In the genomic region with DNA sequence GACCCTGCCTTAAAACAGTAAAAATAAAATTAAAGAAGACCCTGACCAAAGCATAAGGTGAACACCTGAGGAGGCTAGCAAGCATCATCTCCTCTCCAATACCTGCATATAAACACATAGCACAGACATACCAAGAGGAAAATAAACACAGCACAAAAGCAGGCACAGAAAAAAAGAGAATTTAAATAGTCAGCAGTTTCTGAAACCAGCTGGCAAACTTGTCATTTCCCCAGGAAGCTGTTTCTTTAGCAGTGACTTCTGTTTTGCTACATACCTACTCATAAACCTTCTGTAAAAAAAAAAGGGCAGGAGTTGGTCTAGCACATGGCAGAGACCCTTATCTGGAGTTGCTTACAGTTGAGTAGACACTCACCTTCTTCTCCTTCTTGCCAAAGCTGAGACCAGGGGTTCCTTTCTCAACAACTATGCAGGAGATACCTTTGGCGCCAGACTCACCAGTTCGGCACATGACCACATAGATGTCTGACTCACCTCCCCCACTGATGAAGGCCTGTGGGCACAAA, we compare ENCODE assay signal across 27 mouse cellular contexts. TPM values are rescaled to one million over a fixed set of nuclear protein-coding genes. Genes with fewer than 3 reads are reported as not detected.
DNase-seq lines count a peak whose midpoint lies in the region; ATAC-seq and TF ChIP-seq lines count a peak whose summit lies in the region.
"Had no signal": no experiment of that assay in that cellular context is flagged by ENCODE, and none has a peak within 500 bp of the region (broad histone marks: within the 10 kb centered on the region; RNA-seq: fewer than 3 reads in every experiment).

No protein-coding gene starts in this region.

- no peaks in the 10 kb centered on the region for H3K9me3 ChIP-seq in stomach, embryonic 16.5 days (replicated peaks; ENCODE audit: control insufficient read depth, low read length)
- no peaks in the 10 kb centered on the region for H3K9me3 ChIP-seq in stomach, postnatal 0 days (ENCODE audit: control insufficient read depth, low read length)
- H3K9me3 ChIP-seq in MEL (replicated peaks; ENCODE audit: insufficient read depth, low read length): no peaks in the 10 kb centered on the region
- H3K9me3 ChIP-seq: embryonic facial prominence, embryonic 13.5 days; embryonic facial prominence, embryonic 15.5 days; forebrain, embryonic 10.5 days; forebrain, embryonic 12.5 days had no signal

- H3K4me1 ChIP-seq in stomach, embryonic 16.5 days (ENCODE audit: control insufficient read depth, insufficient read depth, low read length): no peaks in the 10 kb centered on the region
- H3K4me1 ChIP-seq in stomach, postnatal 0 days (replicated peaks; ENCODE audit: control insufficient read depth, insufficient read depth): no peaks in the 10 kb centered on the region
- peaks cover 7 to 13% of the 10 kb centered on the region in 2 experiments for H3K4me1 ChIP-seq in MEL (ENCODE audit: control insufficient read depth in 1 of 2, insufficient read depth in 2 of 2, low read length in 2 of 2)
- H3K4me1 ChIP-seq: embryonic facial prominence, embryonic 13.5 days; embryonic facial prominence, embryonic 15.5 days; forebrain, embryonic 10.5 days; forebrain, embryonic 12.5 days had no signal

- H3K36me3 ChIP-seq in stomach, embryonic 16.5 days (ENCODE audit: control insufficient read depth, insufficient read depth, low read length): peaks cover 20% of the 10 kb centered on the region
- peaks cover 20% of the 10 kb centered on the region for H3K36me3 ChIP-seq in stomach, postnatal 0 days (ENCODE audit: control insufficient read depth, insufficient read depth, low read length)
- H3K36me3 ChIP-seq in MEL (ENCODE audit: control insufficient read depth in 1 of 2, insufficient read depth in 2 of 2, low read length in 2 of 2) (peaks cover 6 to 16% of the 10 kb centered on the region in 2 experiments), macrophage (ENCODE audit: inconsistent target) (peaks cover 23% of the 10 kb centered on the region)

- TF ChIP-seq CTCF in stomach, postnatal 0 days (IDR thresholded peaks at IDR 0.05; ENCODE audit: low read depth): no peak
- TF ChIP-seq CTCF in MEL (IDR thresholded peaks at IDR 0.05 in 2 of 3, conservative IDR thresholded peaks at IDR 0.05 in 1 of 3; ENCODE audit: control insufficient read depth in 1 of 3, insufficient read depth in 1 of 3, low read depth in 2 of 3, low read length in 3 of 3, poor library complexity in 1 of 3, severe bottlenecking in 1 of 3): no peak

- no peak overlapping the region for H3K4me3 ChIP-seq in stomach, embryonic 16.5 days (replicated peaks; ENCODE audit: low read length)
- H3K4me3 ChIP-seq in stomach, postnatal 0 days (ENCODE audit: low read depth, low read length): no peak overlapping the region
- H3K4me3 ChIP-seq in MEL (ENCODE audit: control insufficient read depth in 1 of 2, insufficient read depth in 1 of 2, low read depth in 2 of 2, low read length in 2 of 2): no peak overlapping the region
- H3K4me3 ChIP-seq in macrophage (ENCODE audit: inconsistent target): no peak overlapping the region
- H3K4me3 ChIP-seq: embryonic facial prominence, embryonic 13.5 days; embryonic facial prominence, embryonic 15.5 days; erythroblast, embryonic 14.5 days; forebrain, embryonic 10.5 days; forebrain, embryonic 12.5 days had no signal

- no peaks in the 10 kb centered on the region for H3K27me3 ChIP-seq in stomach, embryonic 16.5 days (ENCODE audit: control insufficient read depth, insufficient read depth, low read length)
- no peaks in the 10 kb centered on the region for H3K27me3 ChIP-seq in stomach, postnatal 0 days (ENCODE audit: control insufficient read depth, insufficient read depth, low read length)
- no peaks in the 10 kb centered on the region for H3K27me3 ChIP-seq in MEL (ENCODE audit: control insufficient read depth in 1 of 2, insufficient read depth in 2 of 2, low read length in 2 of 2)
- H3K27me3 ChIP-seq: embryonic facial prominence, embryonic 13.5 days; embryonic facial prominence, embryonic 15.5 days; forebrain, embryonic 12.5 days; Patski had no signal

- DNase-seq in stomach, postnatal 0 days (ENCODE audit: low spot score): no peak
- DNase-seq in MEL (ENCODE audit: low read depth, low spot score): peak; percentile 17
- no peak for DNase-seq in thymus, postnatal 10 days (ENCODE audit: low spot score in 2 of 2)
- no peak for DNase-seq in ovary, adult 18-20 months (ENCODE audit: low spot score)
- DNase-seq: adrenal gland, adult 8-10 months; adrenal gland, postnatal 14 days; adrenal gland, postnatal 36 days; B cell, adult 2 months; cerebellum, adult 11 months; cerebellum, adult 18-20 months; cerebellum, adult 8-10 months; cerebellum, adult 9-11 months; cerebellum, postnatal 14 days; cerebellum, postnatal 36 days; embryo, embryonic 11 days had no signal

- no peak for TF ChIP-seq EP300 in stomach, postnatal 0 days (optimal IDR thresholded peaks at IDR 0.05)
- no peak for TF ChIP-seq EP300 in MEL (IDR thresholded peaks at IDR 0.05; ENCODE audit: low read depth in 1 of 2, low read length in 2 of 2)

- TF ChIP-seq POLR2A in MEL (IDR thresholded peaks at IDR 0.05; ENCODE audit: control insufficient read depth in 1 of 2, insufficient read depth in 1 of 2, low read depth in 1 of 2, low read length in 2 of 2, poor library complexity in 1 of 2): no peak

- ATAC-seq in stomach, embryonic 16.5 days (ENCODE audit: insufficient read depth, low FRiP score): peak; percentile 29; the same call in 1 of the 2 replicates
- ATAC-seq in stomach, postnatal 0 days (ENCODE audit: low FRiP score, low TSS enrichment): no peak; the same call in 1 of the 2 replicates
- no peak for ATAC-seq in megakaryocyte progenitor cell, adult 5-6 weeks (replicated peaks; ENCODE audit: poor library complexity)
- ATAC-seq: activated CD4-positive, CD25-positive, alpha-beta regulatory T cell, adult 4 months; forebrain, embryonic 14.5 days; forebrain, embryonic 16.5 days; Patski had no signal

- H3K4me2 ChIP-seq in stomach, embryonic 16.5 days (ENCODE audit: low read depth, low read length): no peak overlapping the region
- H3K4me2 ChIP-seq in stomach, postnatal 0 days (replicated peaks; ENCODE audit: low read depth): no peak overlapping the region
- H3K4me2 ChIP-seq: embryonic facial prominence, embryonic 13.5 days; embryonic facial prominence, embryonic 15.5 days; forebrain, embryonic 12.5 days had no signal

- 0 out of 2 replicates have a peak overlapping the region, but pooled peaks have one; percentile 3 for H3K27ac ChIP-seq in stomach, embryonic 16.5 days (ENCODE audit: low read length)
- no peak overlapping the region for H3K27ac ChIP-seq in stomach, postnatal 0 days (replicated peaks)
- H3K27ac ChIP-seq in MEL (ENCODE audit: control insufficient read depth, low read depth, low read length) (no peak overlapping the region), macrophage (peak overlapping the region; percentile 24)
- H3K27ac ChIP-seq: embryonic facial prominence, embryonic 13.5 days; embryonic facial prominence, embryonic 15.5 days; forebrain, embryonic 10.5 days; forebrain, embryonic 12.5 days had no signal

- TF ChIP-seq RAD21 in MEL (IDR thresholded peaks at IDR 0.05; ENCODE audit: low read depth, low read length): no peak

- H3K79me2 ChIP-seq in MEL (ENCODE audit: control insufficient read depth, insufficient read depth, low read length, poor library complexity) (no peaks in the 10 kb centered on the region), macrophage (ENCODE audit: inconsistent target) (no peaks in the 10 kb centered on the region)

- WGBS in stomach, embryonic 16.5 days: 85% methylated on average over 2 of the region's 2 CpGs
- WGBS in stomach, postnatal 0 days: 64% methylated on average over 2 of the region's 2 CpGs
- WGBS in macrophage (ENCODE audit: missing documents): 90% methylated on average over 2 of the region's 2 CpGs

- no peak overlapping the region for H3K9ac ChIP-seq in stomach, embryonic 16.5 days (ENCODE audit: low read length)
- no peak overlapping the region for H3K9ac ChIP-seq in stomach, postnatal 0 days (ENCODE audit: low read length)
- no peak overlapping the region for H3K9ac ChIP-seq in MEL (ENCODE audit: control insufficient read depth, low read depth, low read length, poor library complexity, severe bottlenecking)
- H3K9ac ChIP-seq: embryonic facial prominence, embryonic 13.5 days; embryonic facial prominence, embryonic 15.5 days; forebrain, embryonic 12.5 days had no signal

RNA-seq across cellular contexts. Expression of a gene that starts 14.2 kb away (rescaled TPM):
- polyA plus RNA-seq in stomach, embryonic 16.5 days (2015; fragmentation: Nextera tagmentation; extraction: Ambion mirVana): 51.3 and 56.5 TPM in 2 replicates
- 37.8 and 42.9 TPM in 2 replicates for polyA plus RNA-seq in stomach, postnatal 0 days (2015; fragmentation: Nextera tagmentation; extraction: Ambion mirVana)
- total RNA-seq in MEL (2012; rRNA removed): 16.7 and 17.6 TPM in 2 replicates
- polyA plus RNA-seq in MEL (2012; ENCODE audit: insufficient read depth in 1 of 2, insufficient read length in 2 of 2, low read depth in 1 of 2, low replicate concordance in 2 of 2, missing spikeins in 1 of 2) (10 to 100 TPM in 1 of 2 experiments, not detected in 1; 22.7 TPM), macrophage (2018) (11.5 to 22.4 TPM (median 17.3 TPM) in 3 replicates)
- 10 to 100 TPM; 15.6 to 92.1 (median 44.0) TPM for total RNA-seq in macrophage (2018; cell fraction: chromatin; rRNA removed)
- 10 to 100 TPM in 23 of 26 experiments, 1 to 10 TPM in 3; 8.0 to 20.6 (median 15.5) TPM for total RNA-seq in macrophage (2018; cell fraction: cytosol; rRNA removed)
- total RNA-seq in macrophage (2018; cell fraction: nucleus; rRNA removed): 10 to 100 TPM; 10.3 to 56.0 (median 24.4) TPM
- 19.6 and 24.6 TPM in 2 replicates for total RNA-seq in megakaryocyte progenitor cell, adult 5-6 weeks (2015)
- total RNA-seq in megakaryocyte progenitor cell, adult 5-6 weeks (2017): 19.9 and 26.3 TPM in 2 replicates

RNA-seq across cellular contexts. Expression of a gene that starts 14.4 kb away (rescaled TPM):
- 124 and 127 TPM in 2 replicates for polyA plus RNA-seq in stomach, embryonic 16.5 days (2015; fragmentation: Nextera tagmentation; extraction: Ambion mirVana)
- 94.3 and 106 TPM in 2 replicates for polyA plus RNA-seq in stomach, postnatal 0 days (2015; fragmentation: Nextera tagmentation; extraction: Ambion mirVana)
- total RNA-seq in MEL (2012; rRNA removed): 105 and 115 TPM in 2 replicates
- polyA plus RNA-seq in MEL (2012; ENCODE audit: insufficient read depth in 1 of 2, insufficient read length in 2 of 2, low read depth in 1 of 2, low replicate concordance in 2 of 2, missing spikeins in 1 of 2) (100 to 1,000 TPM in 1 of 2 experiments, not detected in 1; 130 TPM), macrophage (2018) (45.0 to 95.8 TPM (median 60.2 TPM) in 3 replicates)
- 10 to 100 TPM in 24 of 26 experiments, 1 to 10 TPM in 2; 6.0 to 83.3 (median 37.8) TPM for total RNA-seq in macrophage (2018; cell fraction: chromatin; rRNA removed)
- total RNA-seq in macrophage (2018; cell fraction: cytosol; rRNA removed): 10 to 100 TPM; 31.7 to 59.1 (median 44.9) TPM
- total RNA-seq in macrophage (2018; cell fraction: nucleus; rRNA removed): 10 to 100 TPM in 25 of 26 experiments, 1 to 10 TPM in 1; 7.8 to 54.1 (median 24.1) TPM
- total RNA-seq in megakaryocyte progenitor cell, adult 5-6 weeks (2015): 130 and 154 TPM in 2 replicates
- 122 and 128 TPM in 2 replicates for total RNA-seq in megakaryocyte progenitor cell, adult 5-6 weeks (2017)

RNA-seq across cellular contexts. Expression of a gene that starts 44.7 kb away (rescaled TPM):
- polyA plus RNA-seq in stomach, embryonic 16.5 days (2015; fragmentation: Nextera tagmentation; extraction: Ambion mirVana): 24.9 and 25.3 TPM in 2 replicates
- 18.0 and 19.6 TPM in 2 replicates for polyA plus RNA-seq in stomach, postnatal 0 days (2015; fragmentation: Nextera tagmentation; extraction: Ambion mirVana)
- 36.1 and 37.3 TPM in 2 replicates for total RNA-seq in MEL (2012; rRNA removed)
- polyA plus RNA-seq in MEL (2012; ENCODE audit: insufficient read depth in 1 of 2, insufficient read length in 2 of 2, low read depth in 1 of 2, low replicate concordance in 2 of 2, missing spikeins in 1 of 2): 10 to 100 TPM in 1 of 2 experiments, not detected in 1; 36.4 TPM
- 10 to 100 TPM in 11 of 26 experiments, 1 to 10 TPM in 15; 1.5 to 31.3 (median 8.9) TPM for total RNA-seq in macrophage (2018; cell fraction: chromatin; rRNA removed)
- total RNA-seq in macrophage (2018; cell fraction: cytosol; rRNA removed): 10 to 100 TPM; 20.3 to 42.2 (median 34.0) TPM
- total RNA-seq in macrophage (2018; cell fraction: nucleus; rRNA removed): 10 to 100 TPM in 20 of 26 experiments, 1 to 10 TPM in 6; 8.4 to 41.9 (median 18.1) TPM
- 30.1 to 35.5 TPM (median 31.6 TPM) in 3 replicates for polyA plus RNA-seq in macrophage (2018)
- 47.7 and 55.6 TPM in 2 replicates for total RNA-seq in megakaryocyte progenitor cell, adult 5-6 weeks (2015)
- total RNA-seq in megakaryocyte progenitor cell, adult 5-6 weeks (2017): 40.1 and 44.7 TPM in 2 replicates

RNA-seq across cellular contexts. Expression of a gene that starts 44.8 kb away (rescaled TPM):
- 24.7 and 26.4 TPM in 2 replicates for polyA plus RNA-seq in stomach, embryonic 16.5 days (2015; fragmentation: Nextera tagmentation; extraction: Ambion mirVana)
- 6.8 and 7.5 TPM in 2 replicates for polyA plus RNA-seq in stomach, postnatal 0 days (2015; fragmentation: Nextera tagmentation; extraction: Ambion mirVana)
- total RNA-seq in MEL (2012; rRNA removed): 28.7 and 32.4 TPM in 2 replicates
- polyA plus RNA-seq in MEL (2012; ENCODE audit: insufficient read depth in 1 of 2, insufficient read length in 2 of 2, low read depth in 1 of 2, low replicate concordance in 2 of 2, missing spikeins in 1 of 2): 10 to 100 TPM in 1 of 2 experiments, not detected in 1; 36.5 TPM
- total RNA-seq in macrophage (2018; cell fraction: chromatin; rRNA removed): 10 to 100 TPM; 14.7 to 57.9 (median 39.2) TPM
- total RNA-seq in macrophage (2018; cell fraction: cytosol; rRNA removed): 1 to 10 TPM; 2.0 to 7.0 (median 5.0) TPM
- 10 to 100 TPM in 25 of 26 experiments, 1 to 10 TPM in 1; 7.4 to 48.9 (median 18.8) TPM for total RNA-seq in macrophage (2018; cell fraction: nucleus; rRNA removed)
- 5.3 to 14.7 TPM (median 8.5 TPM) in 3 replicates for polyA plus RNA-seq in macrophage (2018)
- total RNA-seq in megakaryocyte progenitor cell, adult 5-6 weeks (2015): 70.8 and 82.6 TPM in 2 replicates
- 38.8 and 39.2 TPM in 2 replicates for total RNA-seq in megakaryocyte progenitor cell, adult 5-6 weeks (2017)

Comparison
In these comparisons a context has a peak if more than half of its experiments do, and no peak if none do; other contexts are left out.
1. H3K27ac ChIP-seq: peak in stomach, embryonic 16.5 days (single experiment) and macrophage (single experiment); none in stomach, postnatal 0 days (single experiment) and MEL (single experiment).